Mouse (Mus musculus): ENCODE measurements around the gene Cdc42bpg. TPM values are rescaled to one million over a fixed set of nuclear protein-coding genes. Genes with fewer than 3 reads are reported as not detected.

The Cdc42bpg gene
- polyA plus RNA-seq, 1 experiment from 2014 or later, result 0.43 TPM

MicroRNAs encoded within 50 kb of the gene (microRNA counts, 519-probe panel; counts per million panel counts)
- 2,282 counts per million, percentile 18 among the panel's probes with 10 or more counts for microRNA mmu-miR-192

Small RNAs within 50 kb of the gene (microRNA-seq; reads per million reads assigned to microRNA genes)
- gene Mir192 (ENCODE audit: borderline number of aligned reads), result 108 reads per million, percentile 41 among the genes with 10 or more reads in this experiment
- gene Mir194-2 (ENCODE audit: borderline number of aligned reads), result 84.7 reads per million, percentile 38 among the genes with 10 or more reads in this experiment
- gene Mir6989 (ENCODE audit: borderline number of aligned reads), result not detected

Other genes with a start within 250 kb of the Cdc42bpg start
- gene Mrpl49, start 248.7 kb upstream of the Cdc42bpg start, polyA plus RNA-seq (2014; fragmentation: Nextera tagmentation; extraction: Ambion mirVana), result 96.6 and 100 TPM in 2 replicates
- gene Fau, start 248.6 kb upstream of the Cdc42bpg start, polyA plus RNA-seq (2014; fragmentation: Nextera tagmentation; extraction: Ambion mirVana), result 773 and 801 TPM in 2 replicates
- 40.8 and 44.2 TPM in 2 replicates for gene Znhit2, start 245.3 kb upstream of the Cdc42bpg start, polyA plus RNA-seq (2014; fragmentation: Nextera tagmentation; extraction: Ambion mirVana)
- 26.0 and 26.3 TPM in 2 replicates for gene Tm7sf2, start 238.1 kb upstream of the Cdc42bpg start, polyA plus RNA-seq (2014; fragmentation: Nextera tagmentation; extraction: Ambion mirVana)
- gene Vps51, start 229.2 kb upstream of the Cdc42bpg start, polyA plus RNA-seq (2014; fragmentation: Nextera tagmentation; extraction: Ambion mirVana), result 41.1 and 44.4 TPM in 2 replicates
- gene Tmem262, start 226.4 kb upstream of the Cdc42bpg start, polyA plus RNA-seq (2014; fragmentation: Nextera tagmentation; extraction: Ambion mirVana), result not detected in 2 replicates
- 1.7 TPM in 1 of 2 replicates, not detected in the other for gene Gm28374, start 224.2 kb upstream of the Cdc42bpg start, polyA plus RNA-seq (2014; fragmentation: Nextera tagmentation; extraction: Ambion mirVana)
- gene Zfpl1, start 221.5 kb upstream of the Cdc42bpg start, polyA plus RNA-seq (2014; fragmentation: Nextera tagmentation; extraction: Ambion mirVana), result 60.7 and 69.9 TPM in 2 replicates
- 59.2 and 65.2 TPM in 2 replicates for gene Cdca5, start 221.5 kb upstream of the Cdc42bpg start, polyA plus RNA-seq (2014; fragmentation: Nextera tagmentation; extraction: Ambion mirVana)
- not detected in 2 replicates for gene AC131692.1, start 212.0 kb upstream of the Cdc42bpg start, polyA plus RNA-seq (2014; fragmentation: Nextera tagmentation; extraction: Ambion mirVana)
- 0.21 and 0.49 TPM in 2 replicates for gene Naaladl1, start 200.7 kb upstream of the Cdc42bpg start, polyA plus RNA-seq (2014; fragmentation: Nextera tagmentation; extraction: Ambion mirVana)
- 60.7 and 68.3 TPM in 2 replicates for gene Sac3d1, start 187.8 kb upstream of the Cdc42bpg start, polyA plus RNA-seq (2014; fragmentation: Nextera tagmentation; extraction: Ambion mirVana)
- gene Snx15, start 178.2 kb upstream of the Cdc42bpg start, polyA plus RNA-seq (2014; fragmentation: Nextera tagmentation; extraction: Ambion mirVana), result 25.4 and 30.7 TPM in 2 replicates
- gene Batf2, start 165.5 kb upstream of the Cdc42bpg start, polyA plus RNA-seq (2014; fragmentation: Nextera tagmentation; extraction: Ambion mirVana), result not detected in 2 replicates
- gene Arl2, start 164.9 kb upstream of the Cdc42bpg start, polyA plus RNA-seq (2014; fragmentation: Nextera tagmentation; extraction: Ambion mirVana), result 72.8 and 81.4 TPM in 2 replicates
- not detected in 2 replicates for gene Majin, start 122.1 kb upstream of the Cdc42bpg start, polyA plus RNA-seq (2014; fragmentation: Nextera tagmentation; extraction: Ambion mirVana)
- 1.9 and 2.4 TPM in 2 replicates for gene Gpha2, start 80.1 kb upstream of the Cdc42bpg start, polyA plus RNA-seq (2014; fragmentation: Nextera tagmentation; extraction: Ambion mirVana)
- 25.0 and 27.8 TPM in 2 replicates for gene Ppp2r5b, start 70.6 kb upstream of the Cdc42bpg start, polyA plus RNA-seq (2014; fragmentation: Nextera tagmentation; extraction: Ambion mirVana)
- gene Atg2a, start 64.8 kb upstream of the Cdc42bpg start, polyA plus RNA-seq (2014; fragmentation: Nextera tagmentation; extraction: Ambion mirVana), result 6.5 and 7.7 TPM in 2 replicates
- gene Ehd1, start 29.7 kb upstream of the Cdc42bpg start, polyA plus RNA-seq (2014; fragmentation: Nextera tagmentation; extraction: Ambion mirVana), result 50.9 and 58.1 TPM in 2 replicates
- gene Men1, start 28.5 kb downstream of the Cdc42bpg start, polyA plus RNA-seq (2014; fragmentation: Nextera tagmentation; extraction: Ambion mirVana), result 49.7 and 51.1 TPM in 2 replicates
- 5.6 and 6.4 TPM in 2 replicates for gene Map4k2, start 34.7 kb downstream of the Cdc42bpg start, polyA plus RNA-seq (2014; fragmentation: Nextera tagmentation; extraction: Ambion mirVana)
- 157 and 172 TPM in 2 replicates for gene Sf1, start 57.2 kb downstream of the Cdc42bpg start, polyA plus RNA-seq (2014; fragmentation: Nextera tagmentation; extraction: Ambion mirVana)
- gene Pygm, start 77.9 kb downstream of the Cdc42bpg start, polyA plus RNA-seq (2014; fragmentation: Nextera tagmentation; extraction: Ambion mirVana), result 1.4 and 2.8 TPM in 2 replicates
- gene Rasgrp2, start 92.9 kb downstream of the Cdc42bpg start, polyA plus RNA-seq (2014; fragmentation: Nextera tagmentation; extraction: Ambion mirVana), result 15.6 and 17.2 TPM in 2 replicates
- 4.1 and 5.0 TPM in 2 replicates for gene Nrxn2, start 112.3 kb downstream of the Cdc42bpg start, polyA plus RNA-seq (2014; fragmentation: Nextera tagmentation; extraction: Ambion mirVana)
- not detected in 2 replicates for gene Slc22a12, start 236.6 kb downstream of the Cdc42bpg start, polyA plus RNA-seq (2014; fragmentation: Nextera tagmentation; extraction: Ambion mirVana)

Data from embryonic facial prominence, embryonic 11.5 days (tissue).